Comparison of ENCODE assay signal across 8 mouse cellular contexts in the genomic region with DNA sequence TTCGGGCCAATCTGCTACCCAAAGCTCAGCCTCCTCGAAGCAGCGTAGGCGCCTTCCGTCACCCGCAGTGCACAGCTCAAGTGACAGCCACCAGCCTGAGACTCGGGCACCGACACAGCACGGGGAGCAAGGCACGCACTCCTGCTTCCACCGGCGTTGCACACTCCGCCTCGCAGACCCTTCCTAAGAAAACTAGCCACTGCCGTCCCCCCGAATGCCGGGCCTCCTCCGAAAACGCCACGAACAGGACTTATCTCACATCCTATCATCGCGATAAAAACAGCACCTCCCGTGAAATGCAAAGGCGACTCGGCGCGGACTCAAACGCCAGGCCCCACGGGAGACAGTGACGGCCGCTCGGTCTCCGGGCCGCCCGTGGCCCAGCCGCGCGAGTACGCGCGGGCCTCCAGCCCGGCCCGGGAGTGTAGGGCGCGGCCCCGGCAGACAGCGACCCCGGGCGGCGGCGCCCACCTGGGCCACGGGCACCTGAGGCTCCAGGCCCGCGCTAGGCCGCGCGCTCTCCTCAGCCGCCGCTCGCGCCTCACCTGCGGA. TPM values are rescaled to one million over a fixed set of nuclear protein-coding genes. Genes with fewer than 3 reads are reported as not detected.
DNase-seq lines count a peak whose midpoint lies in the region; ATAC-seq and TF ChIP-seq lines count a peak whose summit lies in the region.

No protein-coding gene starts in this region.

- peak overlapping the region; percentile 94 for H3K9ac ChIP-seq in kidney, embryonic 16.5 days (replicated peaks; ENCODE audit: low read length)
- H3K9ac ChIP-seq in liver, adult 2 months (ENCODE audit: low read depth, low read length), result peak overlapping the region; percentile 68

- peak overlapping the region; percentile 74 for H3K4me2 ChIP-seq in kidney, embryonic 16.5 days (replicated peaks; ENCODE audit: low read depth, low read length)
- H3K4me2 ChIP-seq in myocyte (ENCODE audit: low read depth), result peak overlapping the region; percentile 81

- H3K36me3 ChIP-seq in kidney, embryonic 16.5 days (ENCODE audit: insufficient read depth, low read length), result no peaks in the 10 kb centered on the region
- H3K36me3 ChIP-seq in liver, adult 2 months (ENCODE audit: control insufficient read depth, insufficient read depth, low read length), result no peaks in the 10 kb centered on the region
- no peaks in the 10 kb centered on the region for H3K36me3 ChIP-seq in myocyte (ENCODE audit: control insufficient read depth, insufficient read depth)

- TF ChIP-seq CTCF in liver, adult 2 months (IDR thresholded peaks at IDR 0.05; ENCODE audit: low read depth, low read length), result peak; percentile 14; the same call in 1 of the 2 replicates

- TF ChIP-seq POLR2A in liver, adult 2 months (IDR thresholded peaks at IDR 0.05; ENCODE audit: extremely low read depth, insufficient read depth, low read length), result 0 out of 2 replicates have a peak, but pooled peaks have one; percentile 35
- TF ChIP-seq POLR2A in myocyte (IDR thresholded peaks at IDR 0.05; ENCODE audit: insufficient read length, low read depth), result peak; percentile 48

- peaks cover 11% of the 10 kb centered on the region; the same call in 1 of the 2 replicates for H3K79me2 ChIP-seq in liver, adult 2 months (ENCODE audit: control insufficient read depth, insufficient read depth, low read length)
- H3K79me2 ChIP-seq in myocyte (ENCODE audit: control insufficient read depth, insufficient read depth), result peaks cover 47% of the 10 kb centered on the region

- 0 out of 2 replicates have a peak, but pooled peaks cover 10% of the 10 kb centered on the region for H3K4me1 ChIP-seq in kidney, embryonic 16.5 days (ENCODE audit: insufficient read depth, low read length)
- H3K4me1 ChIP-seq in liver, adult 2 months (ENCODE audit: control insufficient read depth, insufficient read depth, low read length), result peaks cover 6% of the 10 kb centered on the region

- under 1% methylated on average over 61 of the region's 62 CpGs for WGBS in kidney, embryonic 16.5 days
- WGBS in liver, adult 2 months, result under 1% methylated on average over 62 of the region's 62 CpGs

- ATAC-seq in kidney, embryonic 16.5 days (ENCODE audit: low FRiP score, low TSS enrichment), result peak; percentile 90

- peak overlapping the region; percentile 87 for H3K27ac ChIP-seq in kidney, embryonic 16.5 days (ENCODE audit: low read length)
- H3K27ac ChIP-seq in liver, adult 2 months (replicated peaks; ENCODE audit: insufficient read depth, low read depth, low read length), result peak overlapping the region; percentile 20; the same call in 1 of the 2 replicates

- peak overlapping the region; percentile 69 for H3ac ChIP-seq in myocyte (ENCODE audit: control insufficient read depth, insufficient read length)

- no peaks in the 10 kb centered on the region for H3K9me3 ChIP-seq in kidney, embryonic 16.5 days (ENCODE audit: low read length)

- H3K4me3 ChIP-seq in kidney, embryonic 16.5 days (ENCODE audit: low read length), result peak overlapping the region; percentile 88
- H3K4me3 ChIP-seq in liver, adult 2 months (ENCODE audit: insufficient read depth, low read depth, low read length), result peak overlapping the region; percentile 68
- peak overlapping the region; percentile 55 for H3K4me3 ChIP-seq in myocyte

- peak; percentile 51 for DNase-seq in urinary bladder, postnatal 14 days (ENCODE audit: low spot score)
- DNase-seq in urinary bladder, postnatal 25 days (ENCODE audit: low spot score), result no peak
- peak; percentile 77 for DNase-seq in cerebellum, adult 9-10 months
- DNase-seq in forelimb bud, embryonic 11.5 days (ENCODE audit: low read depth, low spot score), result peak; percentile 57
- peak; percentile 37 for DNase-seq in liver, adult 2 months (ENCODE audit: extremely low read depth, low read depth, low spot score)
- DNase-seq in thymus, postnatal 10 days (ENCODE audit: low spot score in 2 of 2), result peak; percentile 53 to 57

- no peaks in the 10 kb centered on the region for H3K27me3 ChIP-seq in kidney, embryonic 16.5 days (ENCODE audit: insufficient read depth, low read length)
- no peaks in the 10 kb centered on the region for H3K27me3 ChIP-seq in liver, adult 2 months (ENCODE audit: control insufficient read depth, insufficient read depth, low read length)
- no peaks in the 10 kb centered on the region for H3K27me3 ChIP-seq in myocyte (ENCODE audit: control insufficient read depth, insufficient read depth, insufficient read length)

TF ChIP-seq in myocyte, 11 proteins besides CTCF, POLR2A, EP300 and RAD21:
- no peak for TF ChIP-seq POLR2AphosphoS2 (IDR thresholded peaks at IDR 0.05; ENCODE audit: insufficient read length, low read depth)
- TF ChIP-seq CEBPB (IDR thresholded peaks at IDR 0.05; ENCODE audit: insufficient read depth, poor library complexity, severe bottlenecking), result no peak
- no peak for TF ChIP-seq MYOD1 (IDR thresholded peaks at IDR 0.05; ENCODE audit: control insufficient read depth in 1 of 3, insufficient read length in 2 of 3, low read depth in 2 of 3)
- TF ChIP-seq REST (IDR thresholded peaks at IDR 0.05; ENCODE audit: insufficient read depth, insufficient read length), result no peak
- TF ChIP-seq E2F4 (IDR thresholded peaks at IDR 0.05; ENCODE audit: insufficient read depth), result no peak
- TF ChIP-seq USF1 (IDR thresholded peaks at IDR 0.05; ENCODE audit: low read depth), result no peak
- no peak for TF ChIP-seq TCF12 (IDR thresholded peaks at IDR 0.05; ENCODE audit: insufficient read depth, poor library complexity, severe bottlenecking)
- no peak for TF ChIP-seq MAX (IDR thresholded peaks at IDR 0.05; ENCODE audit: low read depth)
- no peak for TF ChIP-seq SRF (IDR thresholded peaks at IDR 0.05; ENCODE audit: control insufficient read depth, insufficient read length, low read depth)
- TF ChIP-seq TCF3 (IDR thresholded peaks at IDR 0.05; ENCODE audit: insufficient read length, low read depth), result no peak
- no peak for TF ChIP-seq MYOG (IDR thresholded peaks at IDR 0.05; ENCODE audit: control insufficient read depth in 1 of 3, insufficient read depth in 1 of 3, insufficient read length in 2 of 3, low read depth in 2 of 3)

RNA-seq across cellular contexts. Expression of gene Appl1, which starts 1.1 kb away (rescaled TPM):
- polyA plus RNA-seq in kidney, embryonic 16.5 days (2015; fragmentation: Nextera tagmentation; extraction: Ambion mirVana), result 31.3 and 32.1 TPM in 2 replicates
- 7.9 and 9.7 TPM in 2 replicates for total RNA-seq in liver, adult 2 months (2014; rRNA removed)
- 1.2 and 1.5 TPM in 2 replicates for polyA plus RNA-seq in liver, adult 2 months (2012; rRNA removed)
- polyA plus RNA-seq in myocyte (2012; fragmentation: generic; extraction: Trizol), result 4.6 TPM

RNA-seq across cellular contexts. Expression of gene Hesx1, which starts 24.3 kb away (rescaled TPM):
- polyA plus RNA-seq in kidney, embryonic 16.5 days (2015; fragmentation: Nextera tagmentation; extraction: Ambion mirVana), result 0.65 and 0.90 TPM in 2 replicates
- total RNA-seq in liver, adult 2 months (2014; rRNA removed), result not detected in 2 replicates
- polyA plus RNA-seq in liver, adult 2 months (2012; rRNA removed), result not detected in 2 replicates
- not detected for polyA plus RNA-seq in myocyte (2012; fragmentation: generic; extraction: Trizol)
